Mouse (Mus musculus): ENCODE data around the gene Tssk2.
A peak's percentile ranks its signal among the peaks of the same experiment; 100 is the strongest.

Gene Tssk2

DNA sequence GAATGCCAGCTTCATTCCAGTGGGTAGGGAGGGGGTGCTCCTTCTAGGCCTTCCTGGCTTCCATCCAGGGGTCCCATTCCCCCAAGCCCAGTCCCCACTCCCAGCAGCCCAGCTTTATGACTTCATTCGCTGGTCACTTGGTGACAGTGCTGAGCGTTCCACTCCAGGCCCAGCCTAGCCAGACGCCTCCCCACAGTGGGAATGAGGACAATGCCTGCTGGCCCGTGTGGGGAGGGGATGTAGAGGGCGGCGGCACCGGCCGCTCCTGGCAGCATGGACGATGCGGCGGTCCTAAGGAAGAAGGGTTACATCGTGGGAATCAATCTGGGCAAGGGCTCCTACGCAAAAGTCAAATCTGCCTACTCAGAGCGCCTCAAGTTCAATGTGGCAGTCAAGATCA lies at the start of gene Tssk2, which contains the start of gene Dgcr2:
TSS of gene Tssk2 (plus strand) at position 176 of the 400 bp plus-strand sequence.
TSS of gene Dgcr2 (minus strand) at position 101 of the 400 bp plus-strand sequence.
- no peak for DNase-seq (ENCODE audit: inconsistent ontology term)

DNA sequence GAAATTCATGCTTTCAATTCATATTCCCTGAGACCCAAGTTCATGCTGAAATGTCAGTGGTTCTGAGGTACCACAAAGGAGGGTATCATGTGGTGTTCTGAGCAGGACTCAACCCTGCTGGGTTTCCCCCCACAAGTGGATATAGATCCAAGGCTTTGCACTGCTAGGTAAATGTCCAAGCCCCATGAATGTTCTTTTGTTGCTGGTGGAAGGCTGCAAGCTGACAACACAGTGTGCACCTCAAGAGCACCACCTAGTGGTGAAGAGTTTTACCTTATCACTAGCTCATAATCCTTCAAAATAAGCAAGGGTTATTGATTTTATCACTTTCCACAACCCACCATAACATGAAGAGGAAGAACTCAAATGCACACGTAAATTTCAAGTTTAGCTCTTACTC lies 49.5 kb upstream of the Tssk2 start:
- peak; percentile 22 for DNase-seq (ENCODE audit: inconsistent ontology term)

DNA sequence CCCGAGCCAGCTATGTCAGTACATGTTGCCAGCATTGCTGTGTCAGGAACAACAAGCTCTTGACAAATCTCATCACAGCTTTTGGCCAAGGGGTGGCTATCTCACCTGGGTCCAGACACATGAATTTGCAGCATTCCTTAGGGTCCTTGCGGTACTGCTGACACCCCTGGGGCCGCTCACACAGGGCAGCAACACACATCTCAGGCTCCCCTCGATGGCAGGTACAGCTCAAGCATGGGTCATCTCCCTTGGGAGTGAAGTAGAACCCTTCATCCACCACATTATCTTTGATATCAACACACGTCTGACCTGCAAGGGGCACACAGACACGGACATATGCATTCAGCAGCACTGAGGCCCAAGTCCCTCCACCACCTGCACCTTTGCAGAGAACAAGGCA lies 49.0 kb upstream of the Tssk2 start:
- no peak for DNase-seq (ENCODE audit: inconsistent ontology term)

DNA sequence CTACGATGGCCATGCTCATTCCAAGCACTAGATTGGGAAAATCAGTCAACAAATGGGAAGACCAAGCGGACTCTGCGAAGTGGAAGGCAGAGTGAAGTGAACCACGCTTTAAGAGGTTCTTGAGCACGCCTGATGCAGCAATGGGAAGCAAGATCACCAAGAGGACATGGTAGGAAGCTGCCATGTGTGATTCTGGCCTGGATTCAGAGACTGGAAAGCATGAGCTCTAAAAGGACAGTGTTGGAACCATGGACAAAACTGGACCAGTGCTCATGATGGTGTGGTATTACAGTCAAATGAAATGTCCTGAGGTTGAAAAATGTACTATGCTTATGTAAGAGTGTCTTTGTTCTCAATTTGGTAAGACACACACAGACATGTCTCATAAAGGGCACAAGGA lies 47.1 kb upstream of the Tssk2 start:
- no peak for DNase-seq (ENCODE audit: inconsistent ontology term)

DNA sequence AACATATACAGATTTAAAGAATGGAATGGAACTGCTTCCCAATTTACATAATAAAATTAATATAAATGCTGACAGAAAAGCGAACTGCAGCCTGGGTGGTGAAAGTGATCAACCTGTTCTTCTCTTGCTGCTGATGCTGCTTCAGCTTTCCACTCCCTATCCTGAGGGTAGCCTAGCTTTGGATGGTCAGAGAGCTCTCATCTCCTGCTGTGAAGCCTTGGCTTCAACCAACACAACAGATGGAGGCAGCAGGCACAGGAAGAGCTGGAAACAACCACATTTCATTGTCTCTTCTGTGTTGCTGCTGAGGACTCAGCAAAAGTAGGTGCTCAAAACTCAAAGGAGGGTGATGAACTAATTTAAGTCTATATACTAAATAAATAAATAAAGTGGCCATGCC lies 46.6 kb upstream of the Tssk2 start:
- no peak for DNase-seq (ENCODE audit: inconsistent ontology term)

DNA sequence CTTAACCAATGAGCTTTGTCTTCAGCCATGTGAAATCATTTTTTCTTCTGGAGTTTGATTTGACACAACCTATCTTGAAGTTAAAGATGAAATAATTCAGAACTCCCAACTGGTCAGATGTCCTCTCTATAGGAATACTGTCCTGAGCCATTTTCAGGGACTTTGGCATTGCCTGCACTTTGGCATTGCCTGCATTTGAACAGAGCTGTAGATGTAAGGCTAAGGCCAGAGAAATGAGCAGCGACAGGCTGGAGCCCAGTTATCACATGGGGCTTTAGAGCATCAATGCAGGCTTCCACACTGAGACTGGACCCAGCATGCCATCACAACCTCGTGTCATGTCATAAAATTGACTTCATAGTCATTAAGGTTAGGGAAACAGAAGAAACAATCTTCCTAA lies 45.2 kb upstream of the Tssk2 start:
- no peak for DNase-seq (ENCODE audit: inconsistent ontology term)

DNA sequence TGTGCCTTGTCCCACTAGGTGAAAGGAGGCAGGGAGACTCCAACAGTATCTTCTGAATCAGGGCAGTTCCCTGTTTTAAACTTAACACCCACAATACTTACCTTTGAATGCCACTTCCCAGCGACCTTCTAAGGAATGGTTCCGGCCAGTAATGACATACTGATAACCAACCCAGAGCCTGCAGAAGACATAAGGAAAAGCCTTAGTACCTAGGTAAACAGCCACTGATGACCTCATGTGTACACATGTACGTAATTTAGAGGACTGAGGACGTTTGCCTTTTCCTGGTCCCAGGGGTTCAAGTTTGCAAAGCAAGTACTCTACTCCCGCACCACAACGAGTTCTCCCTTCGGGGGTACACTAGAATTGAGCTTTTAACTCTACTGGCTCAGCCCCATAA lies 41.3 kb upstream of the Tssk2 start:
- no peak for DNase-seq (ENCODE audit: inconsistent ontology term)

DNA sequence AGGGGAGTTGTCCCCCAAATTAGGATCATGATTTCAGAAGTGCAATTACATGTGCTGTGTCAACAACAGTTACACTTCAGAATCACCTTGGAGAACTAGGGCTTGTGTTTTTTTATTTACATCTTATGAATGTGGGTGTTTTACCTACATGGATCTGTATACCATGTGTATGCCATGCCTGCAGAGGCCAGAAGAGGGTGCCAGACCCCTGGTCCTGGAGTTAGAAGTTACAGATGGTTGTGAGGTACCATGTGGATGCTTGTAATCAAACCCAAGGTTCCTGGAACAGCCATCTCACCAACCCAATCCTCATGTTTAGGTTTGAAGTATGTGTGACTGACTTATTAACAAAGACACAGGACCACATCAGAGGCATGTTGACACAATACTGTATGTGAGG lies 39.8 kb upstream of the Tssk2 start:
- no peak for DNase-seq (ENCODE audit: inconsistent ontology term)

DNA sequence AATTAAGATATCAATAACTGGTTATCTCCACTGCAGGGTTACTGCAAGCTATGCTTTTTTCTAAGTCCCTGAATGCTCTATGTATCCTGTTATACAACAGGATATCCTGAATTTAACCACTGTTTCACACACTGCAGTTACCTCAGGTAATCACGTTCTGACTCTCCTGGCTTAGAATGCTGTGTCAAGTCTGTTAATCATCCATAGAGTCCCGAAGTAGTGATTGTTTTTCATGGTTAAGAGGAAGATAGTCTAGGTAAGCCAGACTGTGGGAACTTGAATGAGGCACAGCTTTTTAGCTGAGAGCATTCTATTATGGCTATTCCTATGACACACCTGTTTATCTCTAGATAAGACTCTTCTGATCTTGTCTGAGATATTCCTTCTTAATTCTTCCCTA lies 33.1 kb upstream of the Tssk2 start:
- DNase-seq (ENCODE audit: inconsistent ontology term): no peak

DNA sequence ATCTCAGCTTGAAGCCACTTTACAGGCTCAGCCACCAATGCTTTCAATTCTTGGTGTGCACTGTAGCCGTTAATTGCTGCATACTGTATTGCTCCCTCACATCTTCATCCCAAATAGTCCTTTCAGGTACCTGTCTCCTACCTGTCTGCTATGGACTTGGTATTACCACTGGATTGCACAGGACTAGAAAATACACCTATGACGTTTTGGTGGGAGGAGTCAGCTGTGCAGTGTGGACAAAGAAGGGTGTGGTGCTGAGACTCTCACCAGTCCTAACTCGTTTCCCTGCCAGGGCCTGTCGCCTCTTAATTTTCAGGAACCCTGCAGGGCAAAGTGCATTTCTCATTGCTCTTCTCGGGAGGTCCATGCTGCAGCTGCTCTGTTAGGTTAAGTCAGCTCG lies 32.7 kb upstream of the Tssk2 start:
- no peak for DNase-seq (ENCODE audit: inconsistent ontology term)

DNA sequence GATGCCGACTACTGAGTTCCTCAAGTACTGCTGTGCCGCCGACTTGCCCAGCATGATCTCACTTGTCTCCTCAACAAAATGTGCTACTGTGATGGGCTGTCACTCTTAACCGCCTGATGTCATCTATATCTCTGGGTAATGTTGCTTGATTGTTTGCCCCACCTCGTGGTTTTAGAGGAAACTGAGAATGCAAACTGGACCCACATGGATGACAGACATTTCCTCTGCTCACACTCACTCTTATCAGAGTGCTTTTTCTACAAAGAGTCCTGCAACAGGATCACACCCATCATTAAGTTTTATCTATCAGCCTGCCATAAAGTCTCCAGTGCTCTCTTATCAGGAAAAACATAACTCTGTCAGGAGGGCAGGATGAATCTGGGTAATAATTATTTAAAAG lies 27.2 kb upstream of the Tssk2 start:
- no peak for DNase-seq (ENCODE audit: inconsistent ontology term)

DNA sequence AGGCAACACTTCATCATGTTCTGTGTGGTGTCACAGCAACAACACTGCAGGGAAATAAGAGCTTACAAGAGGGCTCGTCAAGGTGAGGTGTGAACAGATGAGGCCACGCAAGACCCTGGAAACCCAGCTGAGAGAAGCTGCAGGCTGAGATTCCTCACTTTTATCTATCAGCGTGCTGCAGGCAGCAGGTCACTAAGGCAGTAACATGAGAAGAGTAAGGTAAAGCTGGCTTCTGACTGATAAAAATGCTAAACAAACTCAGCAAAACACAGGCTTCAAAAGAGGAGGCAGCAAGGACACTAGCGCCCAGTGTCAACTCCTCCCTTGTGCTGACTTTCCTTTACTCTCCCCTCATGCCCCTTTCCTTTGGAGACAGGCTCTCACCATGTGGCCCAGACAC lies 25.4 kb upstream of the Tssk2 start:
- no peak for DNase-seq (ENCODE audit: inconsistent ontology term)

DNA sequence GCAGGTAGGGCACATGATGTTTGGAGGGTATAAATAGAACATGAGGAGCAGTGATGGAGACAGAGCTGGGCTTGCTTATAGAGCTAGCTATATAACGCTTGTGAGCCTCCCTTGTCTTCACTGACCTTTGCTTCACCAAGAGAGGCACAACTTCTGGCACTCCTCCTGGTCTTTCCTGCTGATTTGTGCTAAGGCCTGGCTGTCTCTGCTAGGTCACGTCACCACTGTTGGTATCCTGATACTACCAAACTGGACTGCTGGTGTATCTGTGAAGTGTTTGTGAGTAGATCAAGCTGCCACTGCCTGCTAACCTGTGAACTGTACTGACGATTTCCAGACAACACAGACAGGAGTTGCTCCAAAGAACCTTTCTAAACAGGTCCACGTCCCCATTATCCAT lies 23.3 kb upstream of the Tssk2 start:
- no peak for DNase-seq (ENCODE audit: inconsistent ontology term)

DNA sequence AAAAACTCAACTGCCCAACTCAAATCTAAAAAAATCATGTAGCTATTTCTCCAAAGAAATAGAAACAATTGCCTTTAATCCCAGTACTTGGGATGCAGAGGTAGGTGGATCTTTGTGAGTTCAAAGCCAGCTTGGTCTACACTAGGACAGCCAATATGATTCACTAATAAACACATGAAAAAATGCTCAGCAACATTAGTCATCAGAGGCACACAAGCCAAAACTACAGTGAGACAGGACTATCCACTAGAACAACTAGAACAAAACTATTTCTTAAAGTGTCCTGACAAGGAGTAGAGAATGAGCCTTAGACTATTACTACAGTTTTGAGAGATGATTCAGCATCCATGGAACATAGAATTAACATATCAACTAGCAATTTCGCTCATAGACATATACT lies 22.3 kb upstream of the Tssk2 start:
- peak; percentile 11 for DNase-seq (ENCODE audit: inconsistent ontology term)

DNA sequence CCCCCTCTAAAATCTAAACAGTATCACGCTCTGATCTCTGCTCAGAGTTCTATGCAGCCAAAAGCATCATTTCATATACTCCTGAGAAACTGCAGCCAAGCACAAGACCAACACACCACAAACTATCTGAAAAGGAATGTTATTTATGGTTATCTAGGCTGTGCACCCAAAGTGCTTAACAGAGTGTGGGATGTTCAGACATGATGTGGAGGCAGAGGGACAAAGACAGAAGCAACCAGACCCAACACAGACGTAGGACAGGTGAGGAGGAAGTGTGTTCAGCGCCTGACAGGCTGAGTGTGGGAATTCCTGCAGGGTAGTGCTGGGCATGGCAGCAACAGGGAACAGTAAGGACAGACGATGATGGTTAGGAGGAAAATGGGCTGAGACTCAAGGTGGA lies 18.9 kb upstream of the Tssk2 start:
- DNase-seq (ENCODE audit: inconsistent ontology term): no peak

DNA sequence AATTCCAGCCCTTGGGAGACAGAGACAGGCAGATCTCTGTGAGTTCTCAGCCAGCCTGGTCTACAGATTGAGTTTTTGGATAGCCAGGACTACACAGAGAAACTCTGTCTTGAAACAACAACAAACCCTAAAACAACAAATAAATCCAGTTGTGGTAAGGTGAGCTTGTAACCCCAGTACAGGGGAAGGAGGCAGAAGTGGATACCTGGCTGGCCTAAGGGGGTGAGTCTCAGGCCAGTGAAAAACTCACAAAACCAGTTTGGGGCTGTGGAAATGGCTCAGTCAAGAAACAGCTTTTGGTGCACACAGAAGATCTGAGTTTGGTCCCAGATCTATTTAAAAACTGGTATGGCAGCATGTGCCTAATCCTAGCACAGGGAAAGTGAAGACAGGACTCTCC lies 16.2 kb upstream of the Tssk2 start:
- no peak for DNase-seq (ENCODE audit: inconsistent ontology term)

DNA sequence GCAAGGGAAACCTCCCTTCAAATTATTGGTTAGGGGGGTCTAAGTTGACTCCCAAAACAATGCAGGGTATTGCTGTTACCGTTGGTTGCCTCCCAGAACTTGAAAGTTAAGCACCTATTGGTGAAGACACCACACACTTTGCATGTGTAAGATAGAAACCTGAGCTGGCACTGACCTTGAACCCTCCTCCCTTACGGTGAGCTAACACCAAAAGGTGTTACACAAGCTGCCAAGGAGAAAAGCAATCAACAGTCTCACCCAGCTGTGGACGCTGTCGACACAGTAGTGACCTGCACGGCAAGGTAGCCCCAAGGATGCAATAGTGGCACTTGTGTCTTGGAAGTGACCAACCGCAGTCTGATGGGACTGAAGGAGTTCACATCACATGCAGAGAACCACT lies 14.3 kb upstream of the Tssk2 start:
- no peak for DNase-seq (ENCODE audit: inconsistent ontology term)

DNA sequence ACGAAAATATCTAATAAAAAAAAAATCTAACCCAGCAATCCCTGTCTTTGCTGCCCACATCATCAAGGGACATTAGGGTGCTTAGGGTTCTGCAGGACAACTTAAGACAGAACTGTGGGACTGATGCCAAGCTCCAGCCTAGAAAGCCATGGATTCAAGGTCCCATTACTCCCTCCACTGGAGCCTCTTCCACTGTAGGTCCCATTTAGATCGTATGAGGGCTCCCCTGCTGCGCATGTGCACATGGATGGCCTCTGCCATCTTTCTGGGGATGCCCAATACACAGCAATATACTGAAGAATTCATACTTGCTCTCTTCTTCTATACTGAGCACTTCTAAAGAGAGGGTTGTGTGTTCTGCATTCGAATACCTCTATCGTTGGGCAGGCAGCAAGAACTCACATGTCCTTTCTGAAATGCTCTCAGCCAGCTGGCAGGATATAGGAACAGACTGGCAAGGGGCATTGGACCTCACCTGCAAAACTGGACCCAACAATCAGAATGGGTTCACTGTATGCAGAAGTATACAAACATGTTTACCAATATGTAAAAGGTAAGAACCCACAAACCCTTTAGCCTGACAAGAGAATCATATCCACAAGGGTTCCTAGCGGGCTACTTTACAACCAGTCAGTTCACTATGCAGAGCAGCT lies 8.6 kb upstream of the Tssk2 start:
- no peak for DNase-seq (ENCODE audit: inconsistent ontology term)

DNA sequence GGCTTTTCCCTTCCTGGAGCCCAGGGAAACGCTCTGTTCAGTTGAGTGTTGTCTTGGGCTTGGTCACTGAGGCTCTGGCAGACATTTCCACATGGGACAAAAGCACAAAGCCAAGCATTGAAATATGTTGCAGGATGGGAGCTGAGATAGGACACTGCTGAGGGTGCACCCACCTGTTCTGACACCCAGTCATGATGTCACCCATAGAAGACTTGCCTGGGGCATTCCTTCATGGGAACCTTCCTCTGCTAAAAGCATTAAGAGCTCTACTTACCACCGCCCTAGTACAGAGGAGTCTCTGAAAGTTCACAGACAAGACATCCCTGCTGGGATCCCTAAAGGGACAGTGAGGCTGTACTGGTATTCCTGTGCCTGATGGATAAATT lies 8.1 kb upstream of the Tssk2 start:
- DNase-seq (ENCODE audit: inconsistent ontology term): no peak

DNA sequence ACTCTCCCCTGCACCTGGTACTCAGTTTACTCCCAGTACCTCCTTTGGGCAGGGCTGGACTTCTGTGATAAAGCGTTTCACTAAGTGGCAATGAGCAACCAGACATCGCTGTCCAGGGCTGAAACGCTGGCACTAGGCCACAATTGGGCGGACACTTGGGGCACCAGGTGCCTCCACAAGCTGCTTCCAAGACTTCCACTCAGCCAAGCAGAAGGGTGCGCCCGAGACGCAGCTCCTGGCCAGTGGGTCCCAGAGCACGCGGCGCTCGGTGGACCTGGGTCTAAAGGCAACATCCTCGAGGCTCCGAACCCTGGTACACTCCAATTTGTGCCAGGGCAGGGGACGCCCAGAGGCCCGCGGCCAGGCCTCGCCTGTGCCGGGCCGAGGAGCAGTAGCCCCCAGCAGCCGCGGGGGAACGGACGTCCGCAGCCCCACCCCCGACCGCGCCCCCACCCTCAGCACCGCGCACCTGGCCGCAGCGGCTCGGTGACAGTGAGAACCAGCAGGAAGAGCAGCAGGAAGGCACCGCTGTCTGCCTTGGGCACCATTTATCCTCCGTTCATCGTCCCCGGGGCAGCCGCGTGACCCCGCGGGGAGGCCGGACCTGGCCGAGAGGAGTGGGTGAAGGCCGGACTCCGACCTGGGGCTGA lies 7.4 kb upstream of the Tssk2 start:
- DNase-seq (ENCODE audit: inconsistent ontology term): peak; percentile 76

DNA sequence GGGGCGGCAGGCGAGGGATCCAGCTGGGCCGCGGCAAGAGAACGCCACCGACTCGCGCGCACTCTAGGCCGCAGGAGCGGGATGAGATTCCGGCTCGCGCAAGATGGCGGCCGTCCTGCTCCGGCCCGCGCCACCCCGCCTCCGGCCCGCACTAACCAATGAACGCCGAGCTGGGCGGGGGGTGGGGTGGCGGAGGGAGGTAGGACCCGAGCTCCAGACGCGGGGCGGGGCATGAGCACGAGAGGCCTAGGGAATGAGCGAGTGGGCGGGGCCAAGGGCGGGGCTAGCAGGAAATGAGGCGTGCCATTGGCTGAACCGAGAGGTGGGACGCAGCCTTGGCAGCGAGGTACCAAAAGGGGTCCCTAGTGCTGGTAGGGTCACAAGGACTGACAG lies 6.9 kb upstream of the Tssk2 start, which contains the start of gene Gm20518:
TSS of gene Gm20518 (minus strand) at position 105 of the 393 bp plus-strand sequence.
- peak; percentile 99 for DNase-seq (ENCODE audit: inconsistent ontology term)

DNA sequence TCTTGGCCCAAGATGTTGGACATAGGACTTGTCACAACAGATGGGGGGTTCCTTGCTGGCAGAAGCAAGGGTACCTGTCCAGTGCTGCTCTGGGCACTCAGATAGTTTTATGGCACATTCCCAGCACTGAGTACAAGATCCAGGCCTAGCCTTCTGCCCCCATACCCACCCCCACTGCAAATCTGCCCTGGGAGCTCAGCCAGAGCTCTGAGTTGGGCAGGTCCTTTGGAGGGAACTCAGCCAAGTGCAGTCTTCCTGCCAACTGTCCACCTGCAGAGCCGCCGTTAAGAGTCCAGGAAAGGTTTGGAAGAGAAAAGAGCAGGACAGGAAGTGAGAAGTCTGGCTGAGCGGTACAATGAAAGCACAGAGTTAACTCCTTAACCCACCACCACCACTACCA lies 5.8 kb upstream of the Tssk2 start:
- DNase-seq (ENCODE audit: inconsistent ontology term): no peak

DNA sequence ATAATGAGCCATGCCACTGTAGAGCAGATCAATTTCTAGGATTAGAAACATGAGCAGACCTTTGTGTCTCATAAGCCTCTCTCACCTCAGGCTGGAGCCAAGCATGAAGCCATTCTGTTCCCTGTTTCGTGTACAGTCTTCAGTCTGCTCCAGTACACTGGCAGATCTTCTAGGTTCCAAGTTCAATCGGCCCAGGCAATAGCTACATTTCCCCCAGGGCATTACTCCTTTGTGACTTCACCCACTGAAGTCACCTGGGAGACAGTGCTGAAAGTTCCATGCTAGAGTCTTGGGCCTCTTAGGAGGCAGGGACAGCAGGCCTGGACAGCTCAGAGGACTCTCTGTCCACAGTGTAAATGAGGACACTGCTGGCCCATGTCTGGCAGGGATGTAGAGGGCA lies 4.5 kb upstream of the Tssk2 start, which contains the start of gene Tssk1:
TSS of gene Tssk1 (plus strand) at position 301 of the 400 bp plus-strand sequence.
- no peak for DNase-seq (ENCODE audit: inconsistent ontology term)

DNA sequence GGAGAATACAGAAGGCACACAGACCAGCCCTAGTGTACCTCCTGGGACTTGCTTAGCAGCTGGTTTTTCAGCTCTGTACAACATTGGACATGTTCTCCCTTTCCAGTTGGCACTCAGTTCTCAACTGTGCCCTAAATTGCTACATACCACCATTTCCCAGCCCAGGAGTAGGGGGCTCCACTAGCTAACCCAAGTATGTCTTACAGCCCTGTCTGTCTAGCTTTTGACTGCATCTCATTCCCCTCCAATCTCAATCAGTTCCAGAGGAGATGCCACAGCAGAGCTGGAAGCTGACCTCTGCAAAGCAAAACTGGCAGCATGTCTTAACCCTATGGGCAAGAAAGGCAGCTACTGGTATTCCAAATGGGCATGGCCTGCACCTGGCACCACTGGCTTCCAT lies 2.3 kb upstream of the Tssk2 start:
- no peak for DNase-seq (ENCODE audit: inconsistent ontology term)

Data from Muller cell, postnatal 12 days (primary cell).